Mouse (Mus musculus) thymus, adult 2 months (tissue): ENCODE measurements around the gene Dennd2d.

Source experiments
- CTCF ChIP-seq: fragments of 200-500 bp; IDR thresholded peaks from 2 replicates; pipeline ENCODE4 v1.5.1; 2012; ENCODE audit warnings: mild to moderate bottlenecking, control low read depth, low read length, moderate library complexity, borderline replicate concordance; ENCODE audit not compliant: control insufficient read depth, poor library complexity, insufficient read depth; ENCODE audit errors: extremely low read depth
- POLR2A ChIP-seq: fragments of 200-500 bp; IDR thresholded peaks from 2 replicates; pipeline ENCODE4 v1.6.1; 2012; ENCODE audit warnings: mild to moderate bottlenecking, low read length, control low read depth, moderate library complexity; ENCODE audit not compliant: control insufficient read depth, poor library complexity, insufficient read depth; ENCODE audit errors: extremely low read depth

GRCm38 (mm10) chr3:106487551-106487950, 5.3 kb downstream of the Dennd2d start:
- TF ChIP-seq CTCF (no peak), POLR2A (no peak)
